Mouse (Mus musculus) left cerebral cortex, postnatal 14 days (tissue): ENCODE measurements at regions not wholly inside any gene's neighbourhood (a gene's known extent, or its start where the extent isn't known, plus 50 kb on each side); places are given as distances from the start of the nearest gene placed in this dataset.
"Not testable (repeated sequence)": the region's sequence is repeated elsewhere in the genome, so short reads cannot be mapped to it uniquely, and the experiment has no call there.

Source experiments
- DNase-seq, 2 experiments: peaks; one replicate each; pipeline ENCODE4 v3.0.0; 2021 to 2022; ENCODE audit warnings: low spot score in 2 of 2, mixed read lengths in 1 of 2
- intact Hi-C: fragments of 180-260 bp; cut with DNase I; formaldehyde crosslinking; loops from one replicate; pipeline ENCODE4 v1.15.1; 2025

DNA sequence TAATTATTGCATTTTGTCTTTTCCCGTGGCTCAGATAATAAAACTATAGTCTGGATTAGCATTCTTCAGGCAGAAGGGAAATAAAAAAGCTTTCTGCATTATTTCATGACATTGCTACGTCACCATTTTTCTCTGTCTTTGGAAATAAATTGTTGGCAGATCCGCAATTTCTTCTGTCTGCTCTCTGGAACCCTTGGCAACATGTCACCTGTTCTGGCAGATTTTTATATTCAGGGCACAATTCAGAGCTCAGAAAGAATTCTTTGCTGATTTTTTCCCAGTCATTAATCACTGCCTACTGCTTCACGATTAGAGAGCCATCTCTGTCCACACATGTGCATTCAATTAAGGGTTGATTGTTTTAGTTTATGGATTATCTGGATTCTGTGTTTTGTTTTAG is 460.5 kb downstream of the Cdh8 start:
- DNase-seq, result peak in 1 of 2 experiments; percentile 2
- intact Hi-C loops, result no loop called here

DNA sequence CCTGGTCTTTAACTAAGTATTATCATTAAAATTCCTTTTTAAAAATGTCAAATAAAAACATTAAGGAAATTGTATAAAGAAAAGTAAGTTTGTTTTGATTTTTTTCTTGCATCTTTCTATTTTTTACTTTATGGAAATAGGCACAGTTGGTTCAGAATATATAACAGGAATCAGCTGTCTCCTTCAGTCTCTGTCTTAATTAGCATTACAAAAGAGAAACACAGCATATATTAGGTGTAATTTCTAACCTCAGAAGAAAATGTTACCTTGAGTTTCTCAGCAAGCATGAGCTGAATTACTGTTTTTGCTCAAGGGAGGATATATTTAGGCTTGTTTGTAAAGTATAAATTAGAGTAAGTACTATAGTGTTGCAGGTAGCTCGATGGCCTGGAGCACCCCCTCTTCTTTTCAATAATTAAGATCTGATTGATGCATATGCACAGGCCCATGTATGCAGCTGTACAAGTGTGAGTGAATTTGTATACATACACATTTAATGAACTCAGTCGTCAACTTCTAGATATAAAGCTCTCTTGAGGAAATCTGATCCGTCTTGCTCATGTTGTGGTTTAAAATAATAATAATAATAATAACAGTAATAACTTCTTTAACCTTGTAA is 503.0 kb downstream of the Cdh8 start:
- DNase-seq, result no peak
- intact Hi-C loops, result no loop called here

DNA sequence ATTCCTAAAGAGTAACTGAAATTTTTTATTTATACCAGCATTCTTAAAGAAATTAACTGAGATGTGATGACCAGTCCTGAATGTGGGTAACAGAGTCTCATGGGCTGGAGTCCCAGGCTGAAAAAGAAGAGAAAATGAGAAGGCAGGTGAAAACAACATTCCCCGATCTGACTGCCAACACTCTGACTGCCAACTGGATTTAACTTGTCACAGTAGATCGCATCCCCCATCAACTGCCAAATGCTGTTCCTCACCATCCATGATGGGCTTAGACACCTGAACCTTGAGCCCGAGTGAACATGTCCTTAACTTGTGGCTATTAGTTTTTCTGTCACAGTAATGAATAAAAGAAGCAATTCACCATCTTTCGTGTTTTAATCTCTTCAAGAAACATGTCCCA is 522.9 kb downstream of the Cdh8 start:
- intact Hi-C loops, result no loop called here
- DNase-seq, result no peak

DNA sequence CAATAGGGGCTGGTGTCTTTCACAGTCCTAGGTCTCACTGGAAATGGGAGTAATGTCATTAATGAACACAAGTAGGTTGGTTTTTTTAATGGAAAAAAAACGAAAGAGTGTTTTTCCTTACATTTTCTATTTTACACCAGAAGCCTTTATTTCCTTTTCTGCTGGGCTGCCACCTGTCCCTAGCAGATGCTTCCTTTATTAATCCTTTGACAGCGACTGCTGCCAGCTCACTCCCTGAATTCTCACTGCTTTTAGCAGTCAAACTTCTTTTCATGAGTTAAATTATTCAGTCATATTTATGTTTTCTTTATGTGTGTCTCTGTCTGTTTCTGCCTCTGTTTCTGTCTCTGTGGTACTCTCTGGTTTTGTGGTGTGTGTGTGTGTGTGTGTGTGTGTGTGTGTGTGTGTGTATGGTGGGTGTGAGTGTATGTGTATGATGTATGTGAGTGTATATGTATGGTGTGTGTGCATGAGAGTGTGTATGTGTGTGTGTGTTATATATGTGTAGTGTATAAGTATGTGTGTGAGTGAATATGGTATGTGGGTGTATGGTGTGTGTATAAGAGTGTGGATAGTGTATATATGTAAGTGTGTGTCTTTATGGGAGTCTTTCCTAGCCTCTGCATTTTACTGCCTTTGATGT is 554.5 kb downstream of the Cdh8 start:
- peak in 1 of 2 experiments; percentile 20 for DNase-seq
- intact Hi-C loops, result no loop called here

DNA sequence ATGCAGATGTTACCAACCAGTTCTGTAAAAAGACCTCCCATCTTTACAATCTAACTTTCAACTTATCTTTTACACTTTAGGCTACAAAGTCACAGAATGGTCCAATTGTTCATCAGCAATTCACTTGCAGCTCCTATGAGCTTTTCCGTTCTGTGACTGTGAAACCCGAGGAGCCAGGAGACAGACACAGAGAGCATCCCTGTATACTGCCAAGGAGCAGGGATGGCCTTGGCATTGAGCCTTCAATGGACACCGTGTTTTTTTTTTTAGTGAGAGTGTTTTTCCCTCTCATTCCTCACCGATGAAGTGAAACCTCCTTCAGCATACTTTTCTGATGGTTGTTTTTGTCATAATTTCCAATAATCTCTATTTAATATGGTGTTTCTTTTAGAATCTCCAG is 555.1 kb downstream of the Cdh8 start:
- intact Hi-C loops, result no loop called here

DNA sequence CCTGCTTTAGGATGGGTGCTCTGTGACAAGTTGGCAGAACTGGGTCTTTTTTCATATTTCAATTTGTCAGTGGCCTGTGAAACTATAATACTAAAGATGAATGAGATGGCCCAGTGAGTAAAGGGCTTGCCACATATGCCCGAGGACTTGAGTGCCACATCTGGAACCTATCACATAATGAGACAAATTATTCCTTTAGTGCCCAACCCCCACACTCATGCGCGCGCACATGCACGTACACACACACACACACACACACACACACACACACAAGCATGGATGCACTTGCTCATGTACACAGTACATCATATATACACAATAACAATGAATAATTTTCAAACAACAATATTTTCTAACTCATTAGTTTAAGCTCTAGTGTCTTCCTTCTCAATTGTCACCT is 555.9 kb downstream of the Cdh8 start:
- DNase-seq, result no peak
- intact Hi-C loops, result no loop called here

More for the DNA sequence above, 555.1 kb downstream of the Cdh8 start:
- no peak for DNase-seq

DNA sequence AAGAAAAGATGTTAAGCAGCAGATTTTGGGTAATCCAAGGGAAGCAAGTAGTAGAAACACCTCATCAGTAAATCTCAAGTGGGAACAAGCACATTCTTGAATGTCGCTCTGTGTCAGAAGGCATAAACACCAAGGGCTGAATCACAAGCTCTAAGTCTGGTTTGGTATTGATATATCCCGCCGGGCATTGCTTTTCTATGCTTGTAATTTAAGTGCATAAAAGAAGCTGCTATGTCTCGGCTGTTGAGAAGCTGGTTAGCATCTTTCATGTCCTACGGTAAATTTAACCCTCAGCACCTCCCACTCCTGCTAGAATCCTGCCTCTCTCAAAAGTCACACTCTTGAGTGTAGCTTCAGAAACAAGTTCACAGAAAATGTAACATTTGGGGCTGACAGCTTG is 586.8 kb downstream of the Cdh8 start:
- intact Hi-C loops, result no loop called here
- DNase-seq, result peak; percentile 3 to 10

DNA sequence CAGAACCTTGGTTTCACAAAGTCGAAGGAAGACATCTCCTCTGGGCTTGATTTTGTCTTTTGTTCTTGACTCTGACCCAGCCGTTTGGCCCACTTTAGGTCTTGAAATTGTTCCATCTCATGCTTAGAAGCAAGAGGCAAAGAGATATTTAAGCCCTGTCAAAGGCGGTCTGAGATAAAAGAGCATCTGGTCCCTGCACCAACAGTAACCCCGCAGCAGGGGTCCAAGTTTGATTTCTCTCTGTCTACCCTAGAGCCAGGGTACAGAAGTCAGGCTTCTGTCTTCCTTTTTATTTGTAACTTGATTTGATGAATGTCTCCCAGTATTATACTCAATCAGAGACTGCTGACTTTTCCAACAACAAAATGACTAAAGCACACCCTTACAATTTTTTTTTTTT is 587.3 kb downstream of the Cdh8 start:
- no peak for DNase-seq
- intact Hi-C loops, result no loop called here

DNA sequence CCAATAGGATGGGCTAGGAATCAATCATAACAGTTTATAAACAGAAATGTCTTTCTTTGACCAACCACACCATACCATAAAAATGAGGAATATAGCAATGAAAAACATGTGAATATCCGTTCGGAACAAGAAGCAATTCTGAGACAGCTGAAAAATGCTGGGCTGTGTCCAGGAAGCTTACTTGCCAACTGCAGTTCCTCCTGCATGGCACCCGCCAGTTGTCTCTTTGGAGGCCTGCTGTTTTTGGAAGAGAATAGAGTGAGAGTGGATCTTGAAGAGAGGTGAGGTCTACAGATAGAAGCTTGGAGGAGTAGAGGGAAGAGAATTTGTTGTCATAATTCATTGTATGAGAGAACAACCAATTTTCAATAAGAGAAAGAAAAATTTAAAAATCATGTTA is 604.3 kb downstream of the Cdh8 start:
- DNase-seq, result peak in 1 of 2 experiments; percentile 10
- intact Hi-C loops, result no loop called here

DNA sequence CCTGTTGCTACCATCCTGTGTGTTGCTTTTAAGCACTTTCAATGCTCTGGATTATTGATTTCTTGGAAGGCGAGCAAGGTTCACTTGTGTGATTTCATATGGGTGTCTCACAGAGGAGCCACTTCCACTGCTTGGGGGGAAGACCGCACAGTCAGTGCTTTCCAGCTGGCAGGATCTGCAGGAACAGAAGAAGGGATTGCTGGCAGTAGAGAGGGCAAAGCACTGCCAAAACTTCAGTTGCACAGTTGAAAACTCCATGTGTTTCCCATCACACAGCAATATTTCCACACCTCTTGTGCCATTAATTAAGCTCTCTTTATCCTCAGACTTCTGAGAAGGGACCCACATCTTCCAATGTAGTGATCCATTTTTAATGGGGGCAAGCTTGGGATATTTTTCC is 618.8 kb downstream of the Cdh8 start:
- intact Hi-C loops, result no loop called here
- peak in 1 of 2 experiments; percentile 3 for DNase-seq

DNA sequence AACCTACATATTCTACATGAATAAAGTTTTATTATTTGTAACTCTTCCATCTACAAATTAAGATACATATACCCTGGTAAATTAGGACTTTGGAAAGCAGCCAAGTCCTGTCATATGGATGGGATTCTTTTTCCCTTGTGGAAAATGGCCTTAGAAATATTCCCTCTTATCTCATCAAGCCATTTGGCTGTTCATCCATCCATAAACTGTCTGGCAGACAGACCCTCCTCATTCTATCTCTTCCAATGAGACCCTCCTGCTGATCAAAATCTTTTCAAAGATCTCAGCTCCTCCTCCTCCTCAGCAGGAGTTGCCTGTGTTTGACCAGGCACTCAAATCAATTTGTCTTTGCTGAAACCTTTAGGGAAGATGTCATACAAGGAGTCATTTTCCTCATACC is 649.2 kb downstream of the Cdh8 start:
- intact Hi-C loops, result no loop called here
- no peak for DNase-seq

DNA sequence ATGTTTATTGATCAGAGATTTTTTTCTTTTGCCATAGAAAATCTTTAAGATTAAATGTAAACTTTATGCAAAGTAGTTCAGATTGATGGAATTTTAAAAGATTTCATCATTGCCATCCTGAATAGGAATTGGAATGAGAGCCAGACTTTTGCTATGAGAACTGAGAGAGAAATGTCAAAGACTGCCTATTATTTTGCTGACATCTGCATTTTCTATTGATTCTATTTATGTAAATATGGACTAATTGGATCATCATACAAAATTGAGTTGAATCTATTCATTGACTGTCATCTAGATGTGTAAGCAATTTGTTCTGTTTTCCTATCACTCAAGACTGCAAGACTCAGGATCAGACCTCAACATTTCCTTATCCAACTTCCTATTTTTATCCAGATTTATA is 659.7 kb downstream of the Cdh8 start:
- no peak for DNase-seq
- intact Hi-C loops, result no loop called here

DNA sequence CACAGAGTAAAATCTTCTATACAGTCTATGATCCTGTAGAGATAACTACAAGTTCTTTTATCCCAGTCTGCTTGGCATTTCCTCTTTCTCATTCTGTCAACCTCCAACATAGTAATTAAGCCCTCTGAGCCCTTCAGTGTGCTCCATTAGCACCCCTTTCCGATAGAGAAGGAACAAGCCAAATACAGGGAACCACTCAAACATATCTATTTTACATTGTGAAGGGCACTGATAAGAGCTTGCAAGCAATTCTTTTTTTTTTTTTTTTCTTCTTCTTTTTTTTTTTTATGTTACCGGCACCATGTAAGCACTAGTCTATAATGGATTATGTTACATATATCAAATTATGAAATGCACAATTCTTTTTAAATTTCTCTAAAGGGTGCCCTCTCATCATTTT is 660.5 kb downstream of the Cdh8 start:
- intact Hi-C loops, result no loop called here
- DNase-seq, result no peak

DNA sequence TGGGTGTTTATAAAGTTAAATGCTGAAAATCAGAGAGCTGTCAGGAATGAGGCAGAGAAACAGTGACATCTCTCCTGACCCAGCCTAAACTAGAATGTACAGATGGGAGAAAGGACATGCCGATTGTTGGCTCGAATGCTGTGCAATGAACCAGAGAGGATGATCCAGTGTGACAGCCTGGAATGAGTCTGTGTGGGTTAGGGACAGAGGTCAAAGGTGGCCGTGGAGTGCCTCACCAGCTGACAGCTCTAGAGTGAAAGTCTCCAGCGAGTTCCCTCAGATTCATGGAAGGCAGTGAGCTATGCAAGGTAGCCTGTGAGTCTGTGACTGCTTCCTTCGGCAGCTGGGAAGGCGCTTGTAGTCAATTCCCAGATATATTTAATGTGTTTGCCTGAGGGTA is 663.9 kb downstream of the Cdh8 start:
- no peak for DNase-seq
- intact Hi-C loops, result no loop called here

DNA sequence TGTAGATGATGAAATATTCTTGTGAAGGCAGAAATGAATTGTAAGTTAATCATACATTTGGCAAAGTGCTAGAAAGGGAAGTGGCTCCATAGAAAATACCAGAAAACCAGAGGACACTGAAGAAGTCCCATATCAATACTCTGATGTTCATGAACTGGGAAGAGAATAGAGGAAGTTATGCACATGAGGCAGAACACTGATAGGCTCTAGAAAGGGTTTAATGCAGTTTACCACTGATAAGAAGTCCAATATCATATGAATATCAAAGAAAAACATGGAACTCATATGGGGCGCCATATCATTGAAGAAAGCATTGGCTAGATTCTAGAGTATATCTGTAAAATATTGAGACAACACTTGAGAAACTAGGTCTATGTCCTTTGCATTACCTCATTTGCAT is 708.5 kb downstream of the Cdh8 start:
- no peak for DNase-seq
- intact Hi-C loops, result no loop called here

DNA sequence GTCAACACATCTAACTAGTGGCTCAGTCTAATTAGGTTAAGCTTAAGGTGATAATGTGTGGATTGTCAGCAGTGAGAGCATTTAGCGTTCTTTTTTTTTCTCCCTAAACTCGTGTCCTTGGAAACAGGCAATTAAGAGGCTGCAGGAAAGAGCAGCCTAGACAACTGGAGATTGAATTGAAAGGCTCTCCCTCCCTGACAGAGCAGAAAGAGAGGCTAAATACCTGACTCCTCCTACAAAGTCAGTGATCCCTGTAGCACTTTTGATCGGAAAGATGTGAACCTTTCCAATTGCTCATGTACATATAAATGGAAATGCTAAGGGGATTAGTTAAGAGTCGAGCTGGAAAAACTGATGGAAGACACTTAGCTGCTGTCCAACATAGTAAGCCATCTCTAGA is 710.1 kb downstream of the Cdh8 start:
- DNase-seq, result no peak
- intact Hi-C loops, result no loop called here

DNA sequence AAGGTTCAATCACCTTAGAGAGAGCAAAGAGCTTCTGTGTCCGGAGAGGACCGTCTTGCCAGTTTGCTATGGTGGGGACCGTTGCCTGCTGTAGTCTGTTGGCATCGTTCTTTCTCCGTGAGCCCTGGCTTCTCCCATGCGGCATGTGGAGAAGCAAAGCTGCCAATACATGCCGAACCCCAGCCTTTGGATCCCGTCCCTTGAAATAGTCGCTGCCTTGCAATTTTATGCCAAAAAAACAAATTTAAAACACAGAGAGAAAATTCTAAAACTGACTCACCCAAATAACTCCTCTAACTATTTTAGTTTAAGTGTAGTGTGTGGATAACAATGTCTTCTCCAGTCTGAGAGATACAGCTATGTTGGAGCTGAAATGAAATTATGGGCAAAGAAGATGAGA is 731.1 kb downstream of the Cdh8 start:
- peak; percentile 15 to 20 for DNase-seq
- intact Hi-C loops, result no loop called here

DNA sequence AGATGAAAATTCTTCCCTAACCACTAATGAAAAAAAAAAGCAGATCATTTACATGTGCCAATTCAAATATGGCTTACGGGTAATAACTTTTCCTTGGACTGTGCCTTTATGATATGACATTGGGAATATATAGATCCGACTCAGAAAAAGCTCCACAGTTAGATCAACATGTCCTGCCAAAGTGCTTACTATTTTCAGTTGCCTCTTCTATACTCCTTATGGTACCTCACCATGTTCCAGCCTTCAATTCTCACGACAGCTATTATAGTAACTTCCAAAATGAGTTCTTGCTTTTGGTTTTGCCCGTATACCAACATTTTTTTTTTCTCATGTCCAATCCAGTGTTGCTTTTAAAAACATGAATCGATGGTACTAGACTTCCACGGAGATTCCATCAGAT is 731.7 kb downstream of the Cdh8 start:
- DNase-seq, result peak in 1 of 2 experiments; percentile 14
- intact Hi-C loops, result no loop called here

DNA sequence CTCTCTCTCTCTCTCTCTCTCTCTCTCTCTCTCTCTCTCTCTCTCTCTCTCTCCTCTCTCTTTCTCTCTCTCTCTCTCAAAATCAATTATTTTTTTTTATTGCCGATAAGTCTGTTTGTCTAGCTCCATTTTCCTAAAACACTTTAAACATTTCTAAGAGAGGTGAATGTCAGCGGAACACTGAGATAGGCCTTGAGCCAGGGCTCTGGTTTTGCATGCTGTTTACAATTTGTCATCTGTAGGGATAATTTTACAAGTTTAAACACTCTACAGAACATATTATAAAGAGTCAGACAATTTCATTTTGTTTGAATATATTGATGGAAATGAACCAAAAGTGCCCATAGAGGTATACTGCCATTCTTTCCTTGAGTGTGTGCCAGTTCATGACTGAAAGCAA is 736.2 kb downstream of the Cdh8 start:
- intact Hi-C loops, result no loop called here
- no peak for DNase-seq

DNA sequence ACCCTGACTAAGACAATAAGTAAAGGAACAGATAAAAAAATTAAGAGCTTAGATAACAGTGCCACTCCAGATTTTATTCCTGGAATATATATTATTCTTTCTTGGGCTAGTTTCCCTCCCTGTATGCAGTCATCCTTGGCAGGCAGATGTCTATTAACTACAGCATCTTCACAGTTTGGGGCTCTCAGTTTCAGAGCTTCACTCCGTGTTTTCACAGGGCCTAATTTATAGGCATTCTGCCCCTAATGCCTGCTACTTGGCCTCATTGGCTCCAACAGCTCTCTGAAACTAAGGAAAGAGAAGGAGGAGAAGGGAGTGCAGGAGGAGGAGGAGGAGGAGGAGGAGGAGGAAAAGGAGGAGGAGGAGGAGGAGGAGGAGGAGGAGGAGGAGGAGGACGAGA is 757.0 kb downstream of the Cdh8 start:
- DNase-seq, result no peak
- intact Hi-C loops, result no loop called here

DNA sequence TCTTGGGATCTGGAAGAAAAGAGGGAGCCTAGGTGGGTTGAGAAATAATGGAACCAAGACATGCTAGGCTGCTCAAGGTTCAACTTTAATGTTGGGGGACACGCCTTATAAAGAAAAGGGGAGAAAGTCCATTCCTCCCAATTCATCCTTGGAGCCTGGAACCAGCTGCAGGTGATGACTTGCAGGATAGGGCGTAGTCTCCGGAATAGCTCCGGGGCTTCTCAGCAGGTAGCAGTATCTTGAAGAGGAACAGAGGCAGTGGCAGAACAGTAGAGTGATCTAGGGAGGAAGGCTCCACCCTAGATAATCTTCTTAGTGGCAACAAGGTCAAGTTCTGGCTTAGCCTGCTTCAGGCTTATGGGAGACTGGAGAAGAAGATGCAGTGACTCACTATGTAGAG is 764.0 kb downstream of the Cdh8 start:
- DNase-seq, intact Hi-C loops: not testable (repeated sequence)

DNA sequence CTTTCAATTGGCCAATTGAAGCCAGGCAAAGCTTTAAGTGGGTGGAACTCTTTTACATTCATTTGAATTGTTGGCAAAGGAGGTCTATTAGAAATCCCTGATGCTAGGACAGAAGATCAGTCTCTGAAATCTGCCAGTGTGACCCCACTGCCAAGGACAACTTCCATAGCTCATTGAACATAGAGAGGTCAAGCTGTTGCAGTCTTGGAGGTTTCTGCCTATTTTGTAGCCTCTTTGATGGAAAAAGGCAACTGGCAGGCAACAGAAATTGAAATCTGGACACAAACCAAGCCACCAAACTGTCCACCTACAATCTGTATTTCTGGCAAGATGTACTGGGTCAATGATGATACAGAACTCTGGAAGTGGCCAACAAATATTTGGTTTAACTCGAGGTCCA is 765.3 kb downstream of the Cdh8 start:
- DNase-seq, result no peak
- intact Hi-C loops, result no loop called here
